Mouse (Mus musculus) retina, embryonic 14.5 days (tissue): ENCODE measurements at regions not wholly inside any gene's neighbourhood (a gene's known extent, or its start where the extent isn't known, plus 50 kb on each side); places are given as distances from the start of the nearest gene placed in this dataset.
"Not testable (repeated sequence)": the region's sequence is repeated elsewhere in the genome, so short reads cannot be mapped to it uniquely, and the experiment has no call there.

Experiments used
- DNase-seq: peaks from one replicate; pipeline ENCODE4 v3.0.0-alpha.2; 2015; ENCODE audit warnings: low spot score

DNA sequence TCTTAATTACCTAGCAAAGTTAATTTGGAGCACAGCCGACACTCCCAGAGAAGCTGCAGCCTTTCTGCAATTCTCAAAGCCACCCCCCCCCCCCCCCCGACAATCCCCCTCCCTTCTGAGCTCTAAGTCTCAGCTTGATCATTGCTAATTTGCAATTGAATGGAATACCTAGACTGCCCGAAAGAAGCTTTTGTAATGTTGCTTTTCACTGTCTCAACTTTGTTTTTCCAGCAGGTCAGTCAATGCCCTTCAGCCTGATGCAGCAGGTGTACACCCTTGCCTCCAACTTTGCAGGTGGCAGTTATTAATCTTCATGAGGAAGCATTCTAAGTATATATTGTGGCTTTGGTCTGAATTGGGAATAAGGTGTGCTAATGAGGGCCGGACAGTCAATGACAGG lies 1006.6 kb upstream of the Gm8797 start:
- DNase-seq = no peak

DNA sequence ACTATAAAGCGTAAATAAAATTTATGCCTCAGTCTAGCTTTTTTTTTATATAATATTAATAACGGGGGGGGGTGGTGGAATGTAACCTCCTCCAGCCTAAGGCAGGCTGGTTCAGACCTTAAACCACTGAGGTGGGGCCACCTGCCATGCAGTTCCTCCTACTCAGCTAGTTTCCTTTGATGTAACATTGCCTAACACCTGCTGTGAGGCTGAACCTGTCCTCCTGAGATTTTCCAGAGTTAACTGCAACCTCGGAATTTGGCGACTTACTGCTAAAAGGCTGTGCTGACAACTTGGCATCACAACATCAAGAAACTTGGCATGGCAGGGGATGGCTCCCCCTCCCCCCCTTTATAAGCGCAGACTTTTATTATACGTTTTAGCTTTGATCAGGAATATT lies 1006.0 kb upstream of the Gm8797 start:
- DNase-seq = no peak

DNA sequence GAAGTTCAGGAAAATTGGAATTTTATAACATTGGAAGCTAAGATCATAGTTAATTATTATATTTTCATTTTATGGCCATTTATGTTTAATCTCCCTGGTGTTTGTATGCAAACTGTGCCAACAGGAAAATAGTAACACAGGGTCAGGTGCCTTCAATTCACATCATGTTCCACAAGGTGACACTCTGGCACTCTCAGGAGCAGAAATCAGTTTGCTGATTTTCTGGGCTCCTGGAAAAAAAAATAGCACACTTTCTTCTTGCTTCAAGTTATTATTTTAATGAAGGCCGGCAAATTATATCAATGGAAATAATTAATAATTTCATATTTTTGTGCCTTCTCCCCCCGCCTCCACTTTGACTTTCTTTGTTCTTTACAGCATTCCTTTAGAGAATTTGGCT lies 994.5 kb upstream of the Gm8797 start:
- no peak for DNase-seq

- no peak for DNase-seq
Measured at GRCm38 (mm10) chr3:4757113-4757512, 993.5 kb upstream of the Gm8797 start.

- DNase-seq = no peak
Measured at GRCm38 (mm10) chr3:4763076-4763475, 987.5 kb upstream of the Gm8797 start.

GRCm38 (mm10) chr3:4776632-4777031 lies 974.0 kb upstream of the Gm8797 start:
- no peak for DNase-seq

DNA sequence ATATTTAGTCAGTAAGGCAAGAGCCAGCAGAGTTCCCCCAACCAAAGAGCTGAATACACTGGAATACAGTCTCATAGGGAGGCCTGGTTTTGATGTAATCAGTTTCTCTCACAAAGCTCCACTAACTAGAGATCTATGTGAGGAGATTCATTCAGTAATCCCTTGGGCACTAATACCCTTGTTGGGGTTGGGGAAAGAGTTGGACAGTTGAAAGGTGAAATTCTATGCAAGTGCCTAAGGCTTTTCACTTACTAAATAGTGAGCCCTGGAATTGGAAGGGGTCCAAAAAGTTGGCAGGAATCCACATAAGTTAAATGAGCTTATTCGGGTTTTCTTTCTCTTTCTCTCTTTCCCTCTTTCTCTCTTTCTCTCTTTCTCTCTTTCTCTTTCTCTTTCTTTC lies 965.4 kb upstream of the Gm8797 start:
- DNase-seq = no peak

- DNase-seq = no peak
Measured at GRCm38 (mm10) chr3:4793141-4793540, 957.5 kb upstream of the Gm8797 start.

GRCm38 (mm10) chr3:4796041-4796908 lies 954.3 kb upstream of the Gm8797 start:
- no peak for DNase-seq

DNA sequence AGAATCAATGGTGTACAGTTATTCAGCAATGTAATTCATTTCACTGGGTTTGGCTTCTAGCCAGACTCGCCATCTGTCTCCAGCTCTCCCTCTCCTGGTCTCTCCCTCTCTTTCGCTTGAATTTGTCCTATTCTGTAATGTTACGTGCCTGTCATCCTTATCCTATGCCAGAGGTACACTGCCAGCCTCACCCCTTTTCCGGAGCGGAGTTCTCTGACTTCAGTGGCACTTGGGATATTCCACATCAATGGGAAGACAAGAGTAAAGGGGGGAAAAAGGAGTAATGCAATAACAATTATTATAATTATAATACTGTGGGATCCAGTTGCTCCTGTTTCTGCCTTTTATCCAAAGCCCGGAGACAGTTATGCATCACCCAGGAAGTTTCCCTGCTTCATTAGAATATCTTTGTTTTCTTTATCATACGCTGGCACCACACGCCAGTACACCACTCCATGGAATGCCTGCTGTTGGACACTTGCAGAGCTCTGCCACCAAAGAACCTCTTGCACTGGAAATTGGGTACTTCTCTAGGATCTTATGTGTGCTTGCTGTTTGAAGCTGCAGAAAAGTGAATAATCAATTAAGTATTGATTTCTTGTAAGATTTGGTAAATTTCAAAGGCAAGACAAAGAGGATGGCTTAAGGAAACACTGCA lies 953.6 kb upstream of the Gm8797 start:
- peak; percentile 26 for DNase-seq

GRCm38 (mm10) chr3:4797567-4797940 lies 953.1 kb upstream of the Gm8797 start:
- DNase-seq = no peak

- no peak for DNase-seq
Measured at GRCm38 (mm10) chr3:4798366-4798765, 952.2 kb upstream of the Gm8797 start.

DNA sequence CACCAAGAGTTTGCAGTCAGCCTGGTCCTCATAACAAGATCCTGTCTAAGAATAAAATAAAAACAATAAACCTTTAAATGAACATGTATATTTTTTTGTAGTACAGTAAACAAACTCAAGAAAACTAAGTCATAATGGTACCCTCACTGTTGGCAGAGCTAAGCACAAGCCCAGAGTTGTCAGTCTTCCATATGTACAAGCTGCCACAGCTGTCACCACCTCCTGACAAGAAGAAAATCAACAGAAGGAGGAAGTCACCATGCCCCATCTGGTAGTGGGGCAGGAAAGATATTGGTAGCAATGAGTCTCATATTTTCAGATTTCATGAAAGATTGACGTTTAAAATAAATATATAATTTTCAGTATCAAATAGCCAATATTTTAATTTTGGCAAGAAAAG lies 916.1 kb upstream of the Gm8797 start:
- DNase-seq = no peak

- no peak for DNase-seq
Measured at GRCm38 (mm10) chr3:4835645-4836044, 915.0 kb upstream of the Gm8797 start.

DNA sequence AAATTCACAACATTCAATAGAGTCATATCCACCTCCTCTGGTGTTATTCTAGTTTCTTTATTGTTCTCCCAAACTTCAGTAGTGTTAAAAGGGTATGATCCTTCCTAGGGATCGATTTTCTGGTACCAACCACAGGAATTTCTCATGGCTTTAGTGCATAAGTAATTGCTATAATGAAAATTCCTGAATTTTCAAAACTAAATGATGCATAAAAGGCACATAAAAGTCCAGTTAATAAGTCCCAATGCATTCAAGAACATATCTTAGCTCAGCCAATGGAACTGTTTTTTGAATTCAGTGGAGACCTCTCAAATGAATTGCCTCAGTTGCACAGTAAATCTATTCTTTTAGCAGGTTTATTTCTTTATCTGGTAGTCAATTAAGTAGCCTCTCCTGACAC lies 913.7 kb upstream of the Gm8797 start:
- no peak for DNase-seq

DNA sequence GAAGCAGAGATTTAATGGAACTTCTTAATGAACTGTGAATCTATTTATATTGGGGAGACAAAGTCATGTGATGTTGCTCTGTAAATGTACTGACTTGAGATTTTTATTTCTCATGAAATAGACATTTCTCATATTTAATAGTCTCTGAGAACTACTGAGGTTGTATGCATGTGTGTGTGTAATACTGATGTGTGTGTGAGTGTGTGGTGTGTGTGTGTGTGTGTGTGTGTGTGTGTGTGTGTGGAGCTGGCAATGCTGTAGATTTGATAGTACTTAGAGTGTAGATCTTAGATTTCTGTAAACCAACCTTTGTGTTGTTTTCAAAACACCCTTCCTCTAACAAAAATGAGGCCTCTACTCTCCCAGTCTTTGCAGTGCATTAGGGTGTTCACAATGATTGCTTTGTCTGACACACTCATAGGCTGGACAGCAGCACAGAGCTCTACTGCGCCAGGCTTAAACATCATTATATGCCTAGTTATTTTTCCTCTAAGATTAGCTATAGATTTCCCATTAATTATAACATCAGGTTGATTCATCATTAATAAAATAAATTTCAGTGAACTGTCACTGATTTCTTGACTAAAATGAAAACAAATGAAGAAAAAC lies 895.5 kb upstream of the Gm8797 start:
- DNase-seq = peak; percentile 4

DNA sequence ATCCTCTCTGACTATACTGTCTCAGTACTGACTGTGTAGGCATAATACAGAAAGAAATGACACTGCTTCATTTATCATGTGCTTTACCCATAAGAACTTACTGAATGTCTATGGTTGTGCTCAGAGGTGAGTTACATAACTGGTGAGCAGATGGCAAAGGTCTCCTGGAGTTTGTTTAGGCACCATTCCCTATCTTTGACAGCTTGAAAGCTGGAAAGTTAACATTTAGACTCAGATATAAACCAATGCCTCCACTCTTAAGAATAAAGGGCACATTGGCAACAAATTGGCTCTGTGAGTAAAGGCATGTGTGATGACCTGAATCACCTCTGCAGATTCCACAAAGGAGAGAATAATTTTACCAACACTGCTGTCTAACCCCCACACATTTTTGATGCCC lies 894.0 kb upstream of the Gm8797 start:
- no peak for DNase-seq

- no peak for DNase-seq
Measured at GRCm38 (mm10) chr3:4866226-4866625, 884.4 kb upstream of the Gm8797 start.

GRCm38 (mm10) chr3:4885916-4886315 lies 864.7 kb upstream of the Gm8797 start:
- DNase-seq = no peak

GRCm38 (mm10) chr3:4893108-4893507 lies 857.5 kb upstream of the Gm8797 start:
- no peak for DNase-seq

DNA sequence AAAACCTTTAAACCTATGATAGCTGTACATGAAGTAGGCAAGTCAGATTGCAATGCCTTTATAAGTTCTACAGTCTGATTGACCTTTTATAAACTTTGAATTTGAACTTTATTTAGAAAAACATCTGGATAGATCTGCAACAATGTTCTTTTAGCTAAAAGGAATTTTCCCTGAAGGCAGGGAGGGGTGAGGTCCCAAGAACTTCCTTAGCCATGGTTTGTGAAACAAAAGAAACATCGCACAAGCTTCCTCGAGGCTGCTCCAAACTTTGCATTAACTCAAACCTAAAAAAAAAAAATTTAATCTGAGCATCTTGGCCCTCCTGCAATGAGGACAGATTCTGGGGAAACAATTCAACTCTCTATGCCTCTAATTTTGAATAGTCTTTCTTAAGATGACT lies 854.8 kb upstream of the Gm8797 start:
- no peak for DNase-seq

GRCm38 (mm10) chr3:4907556-4907955 lies 843.0 kb upstream of the Gm8797 start:
- DNase-seq = not testable (repeated sequence)

- DNase-seq = not testable (repeated sequence)
Measured at GRCm38 (mm10) chr3:4930731-4931130, 819.9 kb upstream of the Gm8797 start.
